Mouse (Mus musculus) cerebellum, adult 2 months (tissue): Measurements from ENCODE around the gene Gzma.

Experiments
- CTCF ChIP-seq: fragments of 200-500 bp; IDR thresholded peaks from 2 replicates; pipeline ENCODE4 v1.5.1; 2011; ENCODE audit warnings: low read depth, mild to moderate bottlenecking, control low read depth, low read length, moderate library complexity, borderline replicate concordance; ENCODE audit not compliant: insufficient read depth
- POLR2A ChIP-seq: fragments of 200-500 bp; IDR thresholded peaks from 2 replicates; pipeline ENCODE4 v1.6.1; 2011; ENCODE audit warnings: low read length, control low read depth, borderline replicate concordance; ENCODE audit not compliant: insufficient read depth

GRCm38 (mm10) chr13:113100879-113101278, at the start of gene Gzma:
- no peak for TF ChIP-seq CTCF
- no peak for TF ChIP-seq POLR2A
